Mouse (Mus musculus) intestine, embryonic 15.5 days (tissue): ENCODE results near the gene Anapc7. TPM values are rescaled to one million over a fixed set of nuclear protein-coding genes. Genes with fewer than 3 reads are reported as not detected.
"Not testable (repeated sequence)": the region's sequence is repeated elsewhere in the genome, so short reads cannot be mapped to it uniquely, and the experiment has no call there.

ENCODE experiments used
- ATAC-seq: fragments of 200-750 bp; cut with Nextera tagmentation; 2 replicates; pipeline ENCODE4 v1.8.0; 2017; ENCODE audit warnings: moderate TSS enrichment, moderate library complexity
- H3K27ac ChIP-seq: fragments of 300-500 bp; sonication (generic); 2 replicates; pipeline ENCODE4 v1.5.1; 2015; ENCODE audit warnings: mild to moderate bottlenecking, inconsistent platforms
- H3K27me3 ChIP-seq: fragments of 300-500 bp; sonication (generic); replicated peaks from 2 replicates; pipeline ENCODE4 v1.6.1; 2015; ENCODE audit warnings: inconsistent platforms
- H3K36me3 ChIP-seq: fragments of 300-500 bp; sonication (generic); 2 replicates; pipeline ENCODE4 v1.6.1; 2015; ENCODE audit warnings: inconsistent platforms
- H3K4me1 ChIP-seq: fragments of 300-500 bp; sonication (generic); replicated peaks from 2 replicates; pipeline ENCODE4 v1.6.1; 2015; ENCODE audit warnings: inconsistent platforms
- H3K4me2 ChIP-seq: fragments of 300-500 bp; sonication (generic); replicated peaks from 2 replicates; pipeline ENCODE4 v1.6.1; 2015; ENCODE audit warnings: mild to moderate bottlenecking, inconsistent platforms
- H3K4me3 ChIP-seq: fragments of 300-500 bp; sonication (generic); replicated peaks from 2 replicates; pipeline ENCODE4 v1.5.1; 2015; ENCODE audit warnings: inconsistent platforms
- H3K9ac ChIP-seq: fragments of 300-500 bp; sonication (generic); 2 replicates; pipeline ENCODE4 v1.6.1; 2015; ENCODE audit warnings: inconsistent platforms
- H3K9me3 ChIP-seq: fragments of 300-500 bp; sonication (generic); 2 replicates; pipeline ENCODE4 v1.6.1; 2016; ENCODE audit warnings: inconsistent platforms
- WGBS: fragments of 180-500 bp; shearing (Covaris S2); methylation state at CpG from one replicate; pipeline ENCODE4 v1.1.7; 2015; 5-methylcytosine and 5-hydroxymethylcytosine counted together
- polyA plus RNA-seq: library from polyadenylated mRNA; unstranded; fragments of >200 nt; fragmentation: Nextera tagmentation; extraction: Ambion mirVana; gene quantifications from 2 replicates; pipeline ENCODE4 v1.2.1, GENCODE M21; 2015

The Anapc7 gene
- polyA plus RNA-seq, 1 experiment from 2014 or later = 35.2 TPM

- no peak overlapping the region for H3K4me2 ChIP-seq
- peaks cover 12% of the 10 kb centered on the region for H3K36me3 ChIP-seq
- H3K9me3 ChIP-seq = no peaks in the 10 kb centered on the region
- H3K9ac ChIP-seq = no peak overlapping the region
- H3K4me1 ChIP-seq = peaks cover 4% of the 10 kb centered on the region; the same call in 1 of the 2 replicates
- 59% methylated on average over 5 of the region's 5 CpGs for WGBS
- H3K27me3 ChIP-seq = no peaks in the 10 kb centered on the region
- no peak for ATAC-seq
- no peak overlapping the region for H3K27ac ChIP-seq
- no peak overlapping the region for H3K4me3 ChIP-seq
Measured at GRCm38 (mm10) chr5:122411892-122412291, 9.6 kb upstream of the Anapc7 start.

- no peak overlapping the region for H3K4me3 ChIP-seq
- peak; percentile 47; the same call in 1 of the 2 replicates for ATAC-seq
- H3K9me3 ChIP-seq = no peaks in the 10 kb centered on the region
- peaks cover 6% of the 10 kb centered on the region for H3K36me3 ChIP-seq
- 0 out of 2 replicates have a peak overlapping the region, but pooled peaks have one; percentile 23 for H3K27ac ChIP-seq
- peaks cover 4% of the 10 kb centered on the region; the same call in 1 of the 2 replicates for H3K4me1 ChIP-seq
- H3K27me3 ChIP-seq = no peaks in the 10 kb centered on the region
- 31% methylated on average over 6 of the region's 6 CpGs for WGBS
- no peak overlapping the region for H3K4me2 ChIP-seq
- H3K9ac ChIP-seq = no peak overlapping the region
Measured at GRCm38 (mm10) chr5:122412826-122413225, 8.7 kb upstream of the Anapc7 start.

GRCm38 (mm10) chr5:122414351-122414750 lies 7.1 kb upstream of the Anapc7 start:
- no peak for ATAC-seq
- H3K27ac ChIP-seq = no peak overlapping the region
- H3K4me1 ChIP-seq = peaks cover 4% of the 10 kb centered on the region; the same call in 1 of the 2 replicates
- peaks cover 6% of the 10 kb centered on the region for H3K36me3 ChIP-seq
- H3K4me2 ChIP-seq = no peak overlapping the region
- H3K9me3 ChIP-seq = no peaks in the 10 kb centered on the region
- no peaks in the 10 kb centered on the region for H3K27me3 ChIP-seq
- WGBS = 90% methylated on average over 5 of the region's 5 CpGs
- H3K4me3 ChIP-seq = no peak overlapping the region
- H3K9ac ChIP-seq = no peak overlapping the region

- no peak for ATAC-seq
- 92% methylated on average over 12 of the region's 12 CpGs for WGBS
- H3K9ac ChIP-seq = no peak overlapping the region
Measured at GRCm38 (mm10) chr5:122415465-122415864, 6.0 kb upstream of the Anapc7 start.

GRCm38 (mm10) chr5:122420676-122421075 lies 817 bp upstream of the Anapc7 start:
- 59% methylated on average over 4 of the region's 4 CpGs for WGBS
- not testable (repeated sequence) for ATAC-seq, H3K9me3 ChIP-seq, H3K27ac ChIP-seq, H3K4me3 ChIP-seq, H3K36me3 ChIP-seq, H3K4me2 ChIP-seq, H3K27me3 ChIP-seq, H3K4me1 ChIP-seq, H3K9ac ChIP-seq

More at GRCm38 (mm10) chr5:122415465-122415864, 6.0 kb upstream of the Anapc7 start:
- Histone ChIP-seq H3K4me3 (no peak overlapping the region), H3K27me3 (no peaks in the 10 kb centered on the region), H3K9me3 (no peaks in the 10 kb centered on the region), H3K4me2 (no peak overlapping the region), H3K27ac (no peak overlapping the region), H3K4me1 (peaks cover 4% of the 10 kb centered on the region; the same call in 1 of the 2 replicates), H3K36me3 (no peaks in the 10 kb centered on the region)

- H3K36me3 ChIP-seq = no peaks in the 10 kb centered on the region
- H3K4me3 ChIP-seq = peak overlapping the region; percentile 87
- H3K27me3 ChIP-seq = no peaks in the 10 kb centered on the region
- ATAC-seq = peak; percentile 93
- peaks cover 6% of the 10 kb centered on the region; the same call in 1 of the 2 replicates for H3K4me1 ChIP-seq
- no peaks in the 10 kb centered on the region for H3K9me3 ChIP-seq
- H3K9ac ChIP-seq = peak overlapping the region; percentile 97
- WGBS = under 1% methylated on average over 72 of the region's 73 CpGs
- H3K27ac ChIP-seq = peak overlapping the region; percentile 85
- peak overlapping the region; percentile 86 for H3K4me2 ChIP-seq
Measured at GRCm38 (mm10) chr5:122422071-122422964, 825 bp downstream of the Anapc7 start.

GRCm38 (mm10) chr5:122423083-122423482 lies 1.6 kb downstream of the Anapc7 start:
- Histone ChIP-seq H3K4me1 (peaks cover 6% of the 10 kb centered on the region; the same call in 1 of the 2 replicates), H3K9ac (peak overlapping the region; percentile 97), H3K27me3 (no peaks in the 10 kb centered on the region), H3K4me3 (peak overlapping the region; percentile 87), H3K9me3 (no peaks in the 10 kb centered on the region), H3K27ac (no peak overlapping the region), H3K4me2 (peak overlapping the region; percentile 86), H3K36me3 (peaks cover 1% of the 10 kb centered on the region)
- no peak for ATAC-seq
- 26% methylated on average over 15 of the region's 15 CpGs for WGBS

GRCm38 (mm10) chr5:122425550-122425949 lies 4.1 kb downstream of the Anapc7 start:
- Histone ChIP-seq H3K36me3 (peaks cover 20% of the 10 kb centered on the region), H3K9ac (no peak overlapping the region), H3K27me3 (no peaks in the 10 kb centered on the region), H3K27ac (no peak overlapping the region), H3K4me1 (peaks cover 6% of the 10 kb centered on the region; the same call in 1 of the 2 replicates), H3K4me2 (no peak overlapping the region), H3K9me3 (no peaks in the 10 kb centered on the region), H3K4me3 (no peak overlapping the region)
- ATAC-seq = no peak
- WGBS = 80% methylated on average over 2 of the region's 2 CpGs

- no peaks in the 10 kb centered on the region for H3K9me3 ChIP-seq
- H3K27ac ChIP-seq = no peak overlapping the region
- peaks cover 45% of the 10 kb centered on the region for H3K36me3 ChIP-seq
- no peaks in the 10 kb centered on the region for H3K4me1 ChIP-seq
- no peaks in the 10 kb centered on the region for H3K27me3 ChIP-seq
- H3K9ac ChIP-seq = no peak overlapping the region
- H3K4me2 ChIP-seq = no peak overlapping the region
- no peak for ATAC-seq
- H3K4me3 ChIP-seq = no peak overlapping the region
- 88% methylated on average over 4 of the region's 4 CpGs for WGBS
Measured at GRCm38 (mm10) chr5:122430036-122430775, 8.7 kb downstream of the Anapc7 start.

GRCm38 (mm10) chr5:122431221-122431620 lies 9.7 kb downstream of the Anapc7 start:
- no peak overlapping the region for H3K9ac ChIP-seq
- 92% methylated on average over 8 of the region's 8 CpGs for WGBS
- H3K4me1 ChIP-seq = no peaks in the 10 kb centered on the region
- H3K9me3 ChIP-seq = no peaks in the 10 kb centered on the region
- no peak overlapping the region for H3K4me3 ChIP-seq
- peaks cover 49% of the 10 kb centered on the region for H3K36me3 ChIP-seq
- no peaks in the 10 kb centered on the region for H3K27me3 ChIP-seq
- H3K4me2 ChIP-seq = no peak overlapping the region
- ATAC-seq = no peak
- H3K27ac ChIP-seq = no peak overlapping the region

- Histone ChIP-seq H3K4me1 (no peaks in the 10 kb centered on the region), H3K9me3 (no peaks in the 10 kb centered on the region), H3K9ac (no peak overlapping the region), H3K36me3 (peaks cover 67% of the 10 kb centered on the region), H3K27ac (no peak overlapping the region), H3K27me3 (no peaks in the 10 kb centered on the region), H3K4me2 (no peak overlapping the region), H3K4me3 (no peak overlapping the region)
- ATAC-seq = no peak
- WGBS = 87% methylated on average over 4 of the region's 4 CpGs
Measured at GRCm38 (mm10) chr5:122434541-122434940, 13.0 kb downstream of the Anapc7 start.

GRCm38 (mm10) chr5:122439400-122440094 lies 18.1 kb downstream of the Anapc7 start:
- H3K4me1 ChIP-seq = no peaks in the 10 kb centered on the region
- WGBS = 76% methylated on average over 19 of the region's 19 CpGs

More at GRCm38 (mm10) chr5:122439400-122440094, 18.1 kb downstream of the Anapc7 start:
- Histone ChIP-seq H3K9ac (no peak overlapping the region), H3K27ac (no peak overlapping the region), H3K9me3 (no peaks in the 10 kb centered on the region), H3K36me3 (peaks cover 76% of the 10 kb centered on the region), H3K27me3 (no peaks in the 10 kb centered on the region), H3K4me3 (no peak overlapping the region), H3K4me2 (no peak overlapping the region)
- no peak for ATAC-seq
